Mouse (Mus musculus) kidney, adult 2 months (tissue): ENCODE measurements around the gene Mbtps2. TPM values are rescaled to one million over a fixed set of nuclear protein-coding genes. Genes with fewer than 3 reads are reported as not detected.

Experiments
- DNase-seq: peaks from one replicate; pipeline ENCODE4 v3.0.0; 2021
- H3K27ac ChIP-seq: fragments of 200-500 bp; 2 replicates; pipeline ENCODE4 v1.5.1; 2012; ENCODE audit warnings: low read depth, low read length, control low read depth, inconsistent platforms; ENCODE audit not compliant: insufficient read depth
- H3K27me3 ChIP-seq: fragments of 200-500 bp; replicated peaks from 2 replicates; pipeline ENCODE4 v1.6.1; 2012; ENCODE audit warnings: mild to moderate bottlenecking, moderate library complexity, low read length, inconsistent platforms; ENCODE audit not compliant: control insufficient read depth, insufficient read depth
- H3K36me3 ChIP-seq: fragments of 200-500 bp; 2 replicates; pipeline ENCODE4 v1.6.1; 2012; ENCODE audit warnings: mild to moderate bottlenecking, moderate library complexity, low read length, inconsistent platforms; ENCODE audit not compliant: control insufficient read depth, insufficient read depth
- H3K4me1 ChIP-seq: fragments of 200-500 bp; 2 replicates; pipeline ENCODE4 v1.6.1; 2011; ENCODE audit warnings: low read length; ENCODE audit not compliant: control insufficient read depth, insufficient read depth
- H3K4me3 ChIP-seq: fragments of 200-500 bp; 2 replicates; pipeline ENCODE4 v1.5.1; 2011; ENCODE audit warnings: mild to moderate bottlenecking, low read depth, low read length, control low read depth; ENCODE audit not compliant: insufficient read depth
- CTCF ChIP-seq: fragments of 200-500 bp; conservative IDR thresholded peaks from 2 replicates; pipeline ENCODE4 v1.5.1; 2011; ENCODE audit warnings: low read depth, mild to moderate bottlenecking, control low read depth, low read length, moderate library complexity, mixed read lengths; ENCODE audit not compliant: insufficient read depth, insufficient read length
- POLR2A ChIP-seq: fragments of 200-500 bp; IDR thresholded peaks from one replicate; pipeline ENCODE4 v1.6.1; 2011; ENCODE audit warnings: low read depth, low read length, control low read depth
- WGBS: fragments of 180-500 bp; shearing (Covaris S2); methylation state at CpG from one replicate; pipeline ENCODE4 v1.1.7; 2018; 5-methylcytosine and 5-hydroxymethylcytosine counted together
- polyA plus RNA-seq: library from polyadenylated mRNA; depleted of rRNA; stranded (reverse); fragments of >200 nt; gene quantifications from 2 replicates; pipeline ENCODE4 v1.2.3, GENCODE M21; 2012; rRNA removed

Gene Mbtps2
- polyA plus RNA-seq, 1 experiment: 11.3 TPM

DNA sequence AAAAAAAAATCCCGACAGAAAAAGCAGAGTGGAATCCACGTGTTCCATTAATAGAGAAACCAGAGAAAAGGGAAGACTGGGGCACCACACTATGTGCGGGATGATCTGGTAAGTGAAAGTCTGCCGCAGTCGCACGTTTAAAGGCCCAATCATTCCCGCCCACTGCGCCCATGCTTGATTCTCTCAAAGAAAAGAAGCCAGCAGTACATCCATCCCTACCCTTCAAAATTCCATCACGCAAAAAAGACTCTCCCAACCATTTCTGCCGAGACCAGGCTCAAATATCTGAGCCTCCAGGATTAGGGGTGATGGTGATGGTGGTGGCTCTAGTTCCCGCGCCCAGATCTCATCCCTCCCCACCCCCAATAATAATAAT lies 107.8 kb downstream of the Mbtps2 start:
- peak overlapping the region; percentile 78 for H3K4me3 ChIP-seq
- no peaks in the 10 kb centered on the region; the same call in 1 of the 2 replicates for H3K4me1 ChIP-seq
- TF ChIP-seq POLR2A: no peak
- TF ChIP-seq CTCF: no peak
- no peaks in the 10 kb centered on the region for H3K36me3 ChIP-seq
- no peak overlapping the region for H3K27ac ChIP-seq
- 4% methylated on average over 12 of the region's 12 CpGs for WGBS
- no peak for DNase-seq
- H3K27me3 ChIP-seq: no peaks in the 10 kb centered on the region

DNA sequence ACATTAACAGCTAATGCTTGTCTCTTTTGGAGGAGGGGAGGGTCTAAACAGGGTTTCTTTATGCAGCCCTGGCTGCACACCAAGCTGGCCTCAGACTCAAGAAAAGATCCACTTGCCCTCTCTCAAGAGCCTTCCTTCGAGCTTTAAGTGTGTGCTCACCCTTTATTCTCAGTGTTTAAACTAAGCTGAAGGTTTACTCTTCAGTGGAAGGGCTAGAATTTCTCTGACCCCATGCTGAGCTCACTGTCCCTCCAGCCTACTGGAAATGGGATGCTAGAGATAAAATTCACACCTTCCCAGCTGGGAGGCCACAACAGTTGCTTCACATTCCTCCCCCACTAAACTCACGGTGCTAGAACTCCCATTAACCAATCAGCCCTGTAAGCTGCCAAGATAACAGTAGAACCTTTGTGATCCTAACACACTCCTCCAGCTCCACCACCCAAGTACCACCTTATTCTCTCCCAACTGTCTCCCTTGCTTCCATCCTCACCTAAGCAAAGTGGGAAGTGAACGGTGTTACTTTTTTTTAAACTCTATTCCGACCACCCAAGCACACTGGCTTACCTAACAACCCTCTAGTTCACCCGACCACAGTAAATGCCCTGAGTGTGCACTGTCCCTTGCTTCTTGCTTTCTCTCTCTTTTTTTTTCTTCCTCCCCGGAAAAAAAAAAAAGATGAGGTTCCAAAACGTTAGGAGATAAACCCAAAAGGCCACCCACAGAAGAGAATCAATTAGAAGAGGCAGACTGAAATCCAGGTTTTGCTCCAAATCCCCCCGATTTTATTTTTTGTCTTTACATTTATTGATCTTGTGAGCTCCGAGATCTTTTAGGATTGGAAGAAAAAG lies 108.4 kb downstream of the Mbtps2 start:
- H3K27me3 ChIP-seq: no peaks in the 10 kb centered on the region
- no peak for TF ChIP-seq POLR2A
- TF ChIP-seq CTCF: no peak
- no peaks in the 10 kb centered on the region; the same call in 1 of the 2 replicates for H3K4me1 ChIP-seq
- H3K4me3 ChIP-seq: no peak overlapping the region
- 32% methylated on average over 9 of the region's 9 CpGs for WGBS
- DNase-seq: no peak
- no peak overlapping the region for H3K27ac ChIP-seq
- no peaks in the 10 kb centered on the region for H3K36me3 ChIP-seq

DNA sequence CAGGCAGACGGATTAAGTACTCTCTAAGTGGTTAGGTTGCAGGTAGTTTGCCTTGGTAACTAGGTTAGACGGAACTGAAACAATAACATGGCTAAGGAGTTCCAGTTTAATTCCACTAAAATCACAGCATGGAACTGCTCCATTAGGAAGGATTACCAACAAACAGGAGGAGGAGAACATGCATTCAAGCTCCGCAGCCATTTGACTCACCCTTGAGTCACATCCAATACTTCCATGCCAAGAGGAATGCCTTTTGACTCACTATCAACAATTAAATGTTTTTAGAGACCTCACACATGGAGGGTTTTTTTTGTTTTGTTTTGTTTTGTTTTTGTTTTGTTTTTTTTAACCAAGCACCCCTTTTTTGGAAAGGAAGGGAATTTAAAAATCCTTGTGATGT lies 109.7 kb downstream of the Mbtps2 start:
- H3K27ac ChIP-seq: no peak overlapping the region
- H3K27me3 ChIP-seq: no peaks in the 10 kb centered on the region
- H3K36me3 ChIP-seq: no peaks in the 10 kb centered on the region
- WGBS: 89% methylated on average over 3 of the region's 3 CpGs
- no peak overlapping the region for H3K4me3 ChIP-seq
- no peaks in the 10 kb centered on the region; the same call in 1 of the 2 replicates for H3K4me1 ChIP-seq
- TF ChIP-seq CTCF (no peak), POLR2A (no peak)
- no peak for DNase-seq

DNA sequence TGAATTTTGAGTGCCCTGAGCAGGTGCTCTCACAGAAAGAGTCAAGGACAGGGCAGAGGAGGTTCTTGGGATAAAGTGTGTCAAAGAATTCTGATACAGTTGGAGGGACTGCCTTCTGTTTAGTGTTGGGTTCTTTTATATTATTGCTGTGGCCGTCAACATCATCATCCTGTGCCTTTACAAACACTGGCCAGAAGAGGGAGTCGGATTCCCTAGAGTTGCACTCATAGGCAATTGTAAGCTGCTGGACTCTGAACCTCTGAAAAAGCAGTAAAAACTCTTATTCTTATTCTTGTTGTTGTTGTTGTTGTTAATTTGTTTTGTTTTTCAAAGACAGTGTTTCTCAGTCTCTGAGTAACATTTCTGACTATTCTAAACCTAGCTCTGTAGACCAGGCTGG lies 111.8 kb downstream of the Mbtps2 start:
- TF ChIP-seq CTCF (peak; percentile 43), POLR2A (no peak)
- Histone ChIP-seq H3K4me1 (no peaks in the 10 kb centered on the region; the same call in 1 of the 2 replicates), H3K4me3 (no peak overlapping the region), H3K27ac (no peak overlapping the region), H3K36me3 (no peaks in the 10 kb centered on the region), H3K27me3 (no peaks in the 10 kb centered on the region)
- WGBS: 32% methylated on average over 2 of the region's 2 CpGs
- DNase-seq: peak; percentile 43

Other genes starting within 250 kb of the Mbtps2 start
- not detected in 2 replicates for gene Phex, start 183.4 kb downstream of the Mbtps2 start, polyA plus RNA-seq
- 23.3 and 26.0 TPM in 2 replicates for gene Sms, start 106.4 kb downstream of the Mbtps2 start, polyA plus RNA-seq
- not detected in 2 replicates for gene Yy2, start 29.7 kb downstream of the Mbtps2 start, polyA plus RNA-seq
- 0.62 and 3.3 TPM in 2 replicates for gene Smpx, start 100.2 kb upstream of the Mbtps2 start, polyA plus RNA-seq
- 0.27 TPM in 1 of 2 replicates, not detected in the other for gene Klhl34, start 219.7 kb upstream of the Mbtps2 start, polyA plus RNA-seq